33 mouse cellular contexts compared by ENCODE assay signal in genomic region chr2:28730676-28731075, GRCm38 (mm10). TPM values are rescaled to one million over a fixed set of nuclear protein-coding genes. Genes with fewer than 3 reads are reported as not detected.
"Had no signal": no experiment of that assay in that cellular context is flagged by ENCODE, and none has a peak within 500 bp of the region (broad histone marks: within the 10 kb centered on the region; RNA-seq: fewer than 3 reads in every experiment).

No protein-coding gene starts in this region.

- H3K27me3 ChIP-seq: hindbrain, embryonic 12.5 days; intestine, embryonic 15.5 days; liver, embryonic 13.5 days; liver, embryonic 15.5 days had no signal

- H3K4me1 ChIP-seq: intestine, embryonic 15.5 days; liver, embryonic 15.5 days had no signal

- H3K27ac ChIP-seq: gastrocnemius, adult 2 months; heart, embryonic 10.5 days; hindbrain, embryonic 10.5 days; hindbrain, embryonic 12.5 days; hindbrain, embryonic 14.5 days; intestine, embryonic 15.5 days; layer of hippocampus, adult 2 months; left cerebral cortex, adult 2 months; limb, embryonic 10.5 days; limb, embryonic 12.5 days; liver, embryonic 13.5 days; liver, embryonic 15.5 days had no signal

- H3K36me3 ChIP-seq: heart, embryonic 10.5 days; heart, embryonic 12.5 days; hindbrain, embryonic 10.5 days; hindbrain, embryonic 12.5 days; intestine, embryonic 15.5 days; limb, embryonic 10.5 days; limb, embryonic 12.5 days; liver, embryonic 13.5 days; liver, embryonic 15.5 days had no signal

- H3K9ac ChIP-seq: heart, embryonic 12.5 days; hindbrain, embryonic 12.5 days; hindbrain, embryonic 14.5 days; intestine, embryonic 15.5 days; limb, embryonic 12.5 days; liver, embryonic 13.5 days; liver, embryonic 15.5 days had no signal

- DNase-seq: gastrocnemius, adult 2 months; gastrocnemius, postnatal 10 days; gastrocnemius, postnatal 25 days; heart, adult 18-20 months; heart, postnatal 10 days; heart, postnatal 4 days; kidney, adult 18-20 months; kidney, adult 8-10 months; kidney, postnatal 10 days; kidney, postnatal 25 days; kidney, postnatal 4 days; liver; liver, embryonic 13.5 days had no signal

- H3K9me3 ChIP-seq: heart, embryonic 10.5 days; heart, embryonic 12.5 days; hindbrain, embryonic 10.5 days; hindbrain, embryonic 12.5 days; intestine, embryonic 15.5 days; limb, embryonic 10.5 days; limb, embryonic 12.5 days; liver, embryonic 13.5 days; liver, embryonic 15.5 days had no signal

- ATAC-seq: hindbrain, embryonic 16.5 days; inflammation-experienced regulatory T-cells, adult 6 months; intestine, embryonic 15.5 days; intestine, postnatal 0 days had no signal

- H3K4me3 ChIP-seq: gastrocnemius, adult 2 months; heart, embryonic 10.5 days; heart, embryonic 12.5 days; hindbrain, embryonic 10.5 days; hindbrain, embryonic 12.5 days; intestine, embryonic 15.5 days; layer of hippocampus, adult 2 months; left cerebral cortex, adult 2 months; limb, embryonic 10.5 days; limb, embryonic 12.5 days; liver, embryonic 13.5 days; liver, embryonic 15.5 days had no signal

- H3K4me2 ChIP-seq: heart, embryonic 12.5 days; hindbrain, embryonic 12.5 days; hindbrain, embryonic 14.5 days; intestine, embryonic 15.5 days; limb, embryonic 12.5 days; liver, embryonic 11.5 days; liver, embryonic 13.5 days; liver, embryonic 15.5 days had no signal

RNA-seq across cellular contexts. Expression of gene Ak8, which starts 30.7 kb away (rescaled TPM):
- total RNA-seq: gastrocnemius, adult 2 months; gastrocnemius, postnatal 10 days; granulocyte monocyte progenitor cell, adult 5-6 weeks; heart, adult 18-20 months; heart, postnatal 10 days; heart, postnatal 25 days; heart, postnatal 4 days had no signal
- polyA plus RNA-seq: inflammation-experienced regulatory T-cells, adult 6 months; intestine, postnatal 0 days had no signal

RNA-seq across cellular contexts. Expression of gene Spaca9, which starts 31.1 kb away (rescaled TPM):
- total RNA-seq: gastrocnemius, adult 2 months; gastrocnemius, postnatal 10 days; gastrocnemius, postnatal 25 days; heart, adult 18-20 months; heart, adult 8-10 months; heart, postnatal 10 days; layer of hippocampus, adult 2 months; left cerebral cortex, adult 2 months; left cerebral cortex, postnatal 14 days; left cerebral cortex, postnatal 36 days had no signal
